Mouse (Mus musculus): Measurements from ENCODE around the gene Izumo1r.

DNA sequence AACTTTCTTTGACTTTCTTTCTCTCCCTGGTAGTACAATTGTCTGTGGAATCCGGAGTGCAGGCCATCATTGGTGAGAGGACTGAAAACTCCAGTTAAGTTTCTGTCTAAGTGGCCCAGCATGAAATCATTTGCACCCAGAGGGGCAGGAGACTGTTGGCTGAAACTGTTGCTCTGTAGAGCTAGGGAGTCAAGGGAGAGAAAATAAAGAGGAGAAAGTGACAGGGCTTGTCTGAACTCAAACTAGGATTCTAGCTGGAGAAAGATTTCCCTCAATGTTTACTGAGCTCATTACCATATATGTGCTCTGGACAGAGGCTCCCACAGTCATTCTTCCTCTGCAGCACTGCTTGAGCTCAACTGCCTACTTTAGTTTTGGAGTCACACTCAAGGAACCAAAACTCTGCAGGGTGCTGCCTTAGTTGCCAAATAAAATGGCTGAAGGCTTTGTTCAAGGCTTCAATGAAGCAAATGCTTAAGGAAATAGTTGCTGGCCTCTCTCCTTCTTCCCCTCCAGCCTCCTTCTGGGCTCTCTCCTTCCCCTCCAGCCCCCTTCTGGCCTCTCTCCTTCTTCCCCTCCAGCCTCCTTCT lies 18.3 kb upstream of the Izumo1r start:
- TF ChIP-seq CTCF (IDR thresholded peaks at IDR 0.05; ENCODE audit: extremely low read depth, insufficient read depth, insufficient read length, insufficient replicate concordance) (no peak), POLR2A (IDR thresholded peaks at IDR 0.05; ENCODE audit: low read depth, low read length) (no peak)

All from spleen, adult 2 months (tissue).